Mouse (Mus musculus) neural tube, embryonic 10.5 days (tissue): ENCODE results near the gene Gpr3.

ENCODE experiments used
- DNase-seq: peaks from one replicate; pipeline ENCODE4 v3.0.0-alpha.2; 2017; ENCODE audit warnings: low spot score; ENCODE audit errors: extremely low spot score

The Gpr3 gene

DNA sequence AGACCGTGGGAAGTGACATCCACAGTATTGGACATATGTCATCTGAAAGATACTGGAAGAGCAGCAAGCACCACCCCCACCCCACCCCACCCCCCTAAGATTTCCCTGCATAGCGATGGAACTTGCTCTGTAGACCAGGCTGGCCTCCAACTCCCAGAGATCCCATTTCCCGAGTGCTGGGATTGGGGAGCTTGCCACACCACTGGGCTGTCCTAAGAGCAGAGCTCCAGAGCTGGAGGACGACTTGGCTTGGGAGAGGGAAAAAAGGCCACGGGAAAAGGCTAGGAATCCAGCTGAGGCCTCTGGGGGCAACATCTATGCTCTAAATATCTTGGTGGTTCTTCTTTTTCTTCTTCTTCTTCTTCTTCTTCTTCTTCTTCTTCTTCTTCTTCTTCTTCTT is 22.4 kb upstream of the Gpr3 start:
- no peak for DNase-seq

DNA sequence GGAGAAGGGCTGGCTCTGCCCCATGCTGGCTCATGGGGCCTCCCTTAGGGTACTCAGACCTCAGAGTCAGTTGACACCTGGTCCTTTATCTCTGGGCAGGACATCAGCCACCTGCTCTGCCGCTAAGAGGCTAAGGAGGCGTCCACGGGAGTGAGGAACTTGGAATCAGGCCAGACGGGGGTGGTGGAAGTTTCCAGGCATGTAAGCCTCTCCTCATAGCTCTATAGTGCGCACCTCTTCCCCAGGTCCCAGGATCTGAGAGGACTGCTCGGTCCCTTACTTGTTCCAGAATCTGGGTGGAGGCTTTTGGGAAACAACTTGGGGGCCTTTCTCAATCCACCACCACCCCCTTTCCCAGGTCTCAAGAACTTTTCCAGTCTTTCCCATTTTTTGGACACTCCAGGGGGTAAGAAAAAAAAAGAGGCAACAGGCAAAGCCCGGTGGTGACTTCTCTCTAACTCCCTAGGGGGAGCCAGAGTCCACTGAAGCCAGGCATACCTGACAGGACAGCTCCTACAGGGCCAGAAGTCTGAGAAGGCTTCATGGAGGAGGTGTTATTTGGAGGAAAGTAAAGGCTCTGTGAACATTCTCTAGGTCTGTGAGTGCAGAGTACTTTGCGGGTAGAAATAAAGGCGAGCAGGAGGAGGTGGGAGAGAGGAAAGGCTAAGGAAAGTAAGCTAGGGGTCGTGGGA is 21.1 kb upstream of the Gpr3 start:
- DNase-seq = no peak

DNA sequence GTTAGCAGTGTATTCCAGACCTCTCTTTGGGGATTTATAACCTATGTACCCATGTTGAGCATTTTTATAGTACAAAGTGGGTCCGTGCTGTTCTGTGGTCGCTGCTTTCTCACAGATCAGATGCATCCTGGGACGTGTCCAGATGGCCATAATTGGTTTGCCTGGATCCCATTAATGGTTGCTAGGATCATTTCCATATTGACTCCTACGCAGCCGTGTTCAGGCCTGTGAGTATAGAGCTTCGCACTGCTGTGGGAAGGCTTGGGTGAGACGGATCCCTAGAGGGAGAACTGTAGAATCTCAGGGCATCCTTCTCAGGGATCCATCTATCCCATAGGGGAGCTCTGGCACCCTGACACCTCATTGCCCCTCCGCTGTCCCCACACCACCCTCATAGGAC is 17.2 kb upstream of the Gpr3 start:
- DNase-seq = no peak

DNA sequence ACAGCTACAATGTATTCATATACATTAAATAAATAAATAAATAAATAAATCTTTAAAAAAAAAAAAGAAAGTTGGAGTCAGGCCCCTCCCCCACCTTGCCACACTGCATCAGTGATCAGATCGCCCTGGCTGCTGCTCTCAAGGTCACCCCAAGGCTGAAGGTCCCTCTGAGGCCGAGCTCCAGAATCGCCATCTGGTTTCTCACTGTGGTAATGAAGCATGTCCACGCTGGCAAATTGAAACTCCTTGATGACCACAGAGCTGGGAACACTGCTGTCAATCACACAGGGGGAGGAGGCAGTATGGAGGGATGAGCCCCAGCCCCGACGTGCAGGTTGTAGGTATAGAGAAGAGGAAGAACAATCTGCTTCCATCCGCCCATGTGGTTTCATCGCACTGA is 15.3 kb upstream of the Gpr3 start:
- no peak for DNase-seq

DNA sequence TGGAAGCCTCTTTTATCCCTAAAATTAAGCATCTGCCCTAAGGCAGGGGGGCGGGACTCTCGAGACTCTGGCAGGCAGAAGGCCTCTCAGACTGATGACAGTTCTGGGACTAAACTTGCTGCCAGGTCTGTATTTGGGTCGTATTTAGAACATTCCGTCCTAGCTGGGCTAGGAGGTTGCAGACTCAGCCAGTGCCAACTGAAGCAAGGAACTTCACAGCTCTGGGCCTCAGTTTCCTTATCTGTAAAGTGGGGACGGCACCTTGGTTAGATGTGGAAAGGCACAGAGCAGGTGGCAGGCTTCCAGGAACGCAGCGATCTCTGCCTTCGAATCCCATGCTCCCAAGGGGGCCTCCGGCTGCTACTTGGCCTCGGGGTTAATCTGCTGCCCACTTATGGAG is 13.7 kb upstream of the Gpr3 start:
- DNase-seq = no peak

DNA sequence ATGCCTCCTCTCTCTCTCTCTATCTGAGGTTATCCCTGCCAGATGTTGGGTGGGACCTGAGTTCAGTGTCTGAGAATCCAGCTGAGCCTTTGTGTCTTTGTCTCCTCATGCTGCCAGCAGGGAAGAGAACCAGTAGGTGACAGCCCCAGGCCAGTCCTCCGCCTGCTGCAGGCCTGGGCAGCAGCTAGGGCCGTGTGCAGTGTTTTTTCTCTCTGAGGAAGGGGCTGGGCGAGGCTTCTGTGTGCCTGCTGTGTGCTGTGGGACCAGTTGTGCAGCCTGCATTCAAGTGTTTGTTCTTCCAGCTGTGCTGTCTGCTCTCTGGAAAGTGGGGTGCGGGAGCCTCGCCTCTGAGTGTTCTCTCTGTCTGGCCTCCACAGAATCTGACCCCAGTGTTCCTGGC is 11.5 kb upstream of the Gpr3 start:
- no peak for DNase-seq

DNA sequence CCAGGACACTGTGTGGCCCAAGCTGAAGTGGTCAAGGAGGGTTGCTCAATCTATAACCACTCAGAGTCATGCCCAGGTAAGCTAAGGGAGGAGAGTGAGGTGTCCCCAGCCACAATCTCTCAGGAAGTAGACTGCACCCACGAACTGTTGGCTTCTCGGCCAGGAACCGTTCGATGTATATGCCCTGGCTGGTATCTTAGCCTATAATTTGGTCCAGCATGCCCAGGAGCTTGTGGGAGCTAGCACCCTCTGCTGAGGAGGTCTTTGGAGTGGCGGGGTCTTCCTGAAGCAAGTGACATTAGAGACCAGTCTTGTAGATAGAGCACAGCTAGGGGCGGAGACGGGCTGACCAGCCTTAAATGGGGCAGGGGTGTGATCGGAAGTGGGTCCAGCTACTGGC is 9.4 kb upstream of the Gpr3 start:
- DNase-seq = no peak

DNA sequence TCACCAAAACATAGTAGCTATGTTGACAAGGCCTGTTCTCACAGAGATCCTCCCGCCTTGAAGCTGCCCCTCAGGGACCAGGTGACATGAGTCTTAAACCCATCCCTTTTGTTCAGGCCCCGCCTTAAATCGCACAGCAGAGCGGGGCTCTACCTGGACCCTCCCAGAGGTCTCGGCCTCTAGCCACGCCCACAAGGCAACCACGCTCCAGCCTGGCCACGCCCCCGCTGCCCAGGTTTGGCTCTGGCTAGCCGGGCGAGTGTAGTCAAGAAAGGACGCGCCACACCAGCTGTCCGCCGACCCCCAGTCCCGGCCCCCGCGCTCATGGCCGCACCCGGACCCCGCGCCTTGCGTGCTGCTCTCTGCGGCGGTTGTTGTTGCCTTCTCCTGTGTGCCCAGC is 8.3 kb upstream of the Gpr3 start:
- no peak for DNase-seq

DNA sequence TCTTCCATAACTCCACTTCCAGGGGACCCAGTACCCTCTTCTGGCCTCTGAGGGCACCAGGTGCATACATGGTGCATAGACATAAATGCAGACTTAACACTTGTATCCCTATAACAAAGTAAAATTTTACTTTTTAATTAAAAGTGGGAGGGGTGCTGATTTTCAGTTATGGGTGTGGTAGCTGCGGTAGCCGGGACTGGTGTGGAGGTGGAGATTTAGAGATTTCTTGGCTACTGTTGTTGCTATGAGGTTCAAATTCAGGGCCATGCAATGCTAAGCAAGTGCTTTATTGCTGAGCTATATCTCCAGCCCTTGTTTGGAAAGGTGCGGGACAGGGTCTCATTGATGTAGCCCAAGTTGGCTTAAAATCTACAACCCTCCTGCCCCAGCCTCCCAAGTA is 6.4 kb upstream of the Gpr3 start:
- DNase-seq = no peak

DNA sequence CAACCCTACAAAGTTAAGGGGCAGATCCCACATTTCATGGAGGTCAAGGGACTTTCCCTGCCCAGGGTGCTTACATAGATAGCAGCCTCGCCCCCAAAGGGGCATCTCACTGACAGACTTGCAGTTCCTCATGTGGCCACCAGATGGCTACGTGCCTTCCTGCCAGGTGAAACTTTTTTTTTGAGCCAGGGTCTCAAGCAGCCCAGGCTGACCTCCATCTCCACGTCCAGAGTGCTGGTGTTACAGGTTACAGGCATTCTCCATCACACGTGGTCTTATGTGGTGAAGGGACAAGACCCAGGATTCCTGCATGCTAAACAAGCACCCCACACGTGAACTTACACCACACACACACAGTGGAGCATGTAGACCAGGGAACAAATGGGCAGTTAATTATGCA is 5.3 kb upstream of the Gpr3 start:
- peak; percentile 77 for DNase-seq

DNA sequence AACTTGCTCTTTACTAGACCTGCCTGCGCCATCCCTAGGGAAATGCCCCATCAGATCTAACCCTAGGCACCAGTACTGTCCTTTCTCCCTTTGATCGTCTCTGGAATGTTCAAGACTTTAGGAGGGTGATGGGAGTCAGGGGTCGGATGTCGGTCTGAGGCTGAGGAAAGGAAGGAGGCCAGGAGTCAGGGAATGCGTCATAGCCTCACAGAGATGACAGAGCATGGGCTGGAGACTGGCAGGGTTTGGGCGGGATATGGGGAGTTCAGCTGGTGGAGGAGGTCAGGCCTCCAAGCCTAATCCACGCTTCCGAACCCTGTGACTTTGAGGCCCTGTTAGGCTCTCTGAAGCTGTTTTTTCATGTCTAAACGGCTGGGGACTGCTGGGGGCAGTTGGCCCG is 1.3 kb upstream of the Gpr3 start:
- no peak for DNase-seq

DNA sequence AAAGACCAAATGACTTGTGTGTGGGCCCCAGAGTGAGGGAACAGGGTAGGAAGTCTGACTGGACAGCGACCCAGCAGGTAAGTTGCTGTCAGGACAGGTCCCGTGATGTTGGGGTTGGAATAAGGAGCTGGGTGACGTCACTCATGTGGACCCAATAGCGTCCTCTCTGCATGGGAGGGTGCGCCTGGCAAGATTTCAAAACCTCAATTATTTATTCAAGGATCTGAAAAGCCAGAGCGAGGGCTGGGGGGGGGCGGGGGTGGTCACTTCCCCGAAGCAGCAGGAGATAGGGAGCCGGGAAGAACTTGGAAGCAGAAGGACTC is 893 bp upstream of the Gpr3 start:
- no peak for DNase-seq

DNA sequence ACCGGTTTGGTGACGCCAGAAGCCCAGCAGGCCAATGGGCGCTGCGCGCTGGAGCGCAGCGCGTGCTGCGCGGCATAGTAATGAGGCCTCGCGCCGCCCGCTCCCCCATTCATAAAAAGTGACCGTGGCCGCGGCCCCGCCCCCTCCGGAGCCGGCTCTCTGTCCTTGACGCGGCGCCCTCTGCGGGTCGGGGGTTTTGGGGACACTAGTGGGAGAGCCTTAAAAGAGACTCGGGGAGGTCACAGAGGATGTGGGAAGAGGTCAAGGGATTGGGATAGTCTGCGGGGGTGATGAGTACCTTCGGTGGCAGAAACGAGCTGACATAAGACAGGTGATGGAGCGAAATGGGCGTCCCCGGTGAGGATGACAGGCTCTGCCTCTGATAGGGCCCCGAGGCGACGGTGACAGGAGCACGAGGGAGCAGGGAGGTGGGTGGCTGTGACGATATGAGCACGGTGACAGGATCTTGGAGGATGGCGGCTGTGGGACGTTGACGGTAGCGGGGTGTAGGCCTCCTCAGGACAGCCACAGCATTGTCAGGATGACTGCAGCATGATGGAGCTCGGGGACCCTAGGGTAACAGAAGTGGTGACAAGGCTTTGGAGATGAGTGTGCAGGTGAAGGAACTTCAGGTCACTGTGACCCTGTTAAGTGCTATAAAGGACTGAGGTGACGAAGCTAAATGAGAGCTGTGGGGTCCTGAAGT is 379 bp upstream of the Gpr3 start:
- DNase-seq = peak; percentile 84

DNA sequence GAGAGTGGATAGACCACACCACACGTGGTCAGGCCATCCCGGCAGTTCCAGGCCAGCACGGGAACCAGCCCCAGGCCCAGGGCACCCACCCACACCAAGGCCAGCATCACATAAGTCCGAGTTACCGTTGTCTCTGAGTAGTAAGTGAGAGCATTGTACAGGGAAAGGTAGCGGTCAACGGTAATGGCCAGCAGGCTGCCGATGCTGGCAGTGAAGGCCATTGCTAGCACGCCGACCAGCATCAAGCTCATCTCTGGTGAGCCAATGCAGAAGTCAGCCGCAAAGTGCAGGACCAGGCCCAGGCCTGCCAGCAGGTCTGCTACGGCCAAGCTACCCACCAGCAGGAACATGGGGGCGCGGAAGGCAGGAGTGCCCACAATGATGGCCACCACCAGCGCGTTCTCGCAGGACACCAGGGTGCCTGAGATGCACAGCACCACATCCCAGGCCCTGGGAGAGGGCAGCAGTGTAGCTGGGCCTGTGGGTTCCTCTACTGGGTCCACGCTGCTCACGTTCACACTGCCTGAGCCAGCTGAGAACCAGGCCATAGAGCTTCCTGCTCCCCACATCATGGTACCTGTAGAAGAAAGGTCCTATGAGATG is 1.4 kb downstream of the Gpr3 start:
- no peak for DNase-seq

DNA sequence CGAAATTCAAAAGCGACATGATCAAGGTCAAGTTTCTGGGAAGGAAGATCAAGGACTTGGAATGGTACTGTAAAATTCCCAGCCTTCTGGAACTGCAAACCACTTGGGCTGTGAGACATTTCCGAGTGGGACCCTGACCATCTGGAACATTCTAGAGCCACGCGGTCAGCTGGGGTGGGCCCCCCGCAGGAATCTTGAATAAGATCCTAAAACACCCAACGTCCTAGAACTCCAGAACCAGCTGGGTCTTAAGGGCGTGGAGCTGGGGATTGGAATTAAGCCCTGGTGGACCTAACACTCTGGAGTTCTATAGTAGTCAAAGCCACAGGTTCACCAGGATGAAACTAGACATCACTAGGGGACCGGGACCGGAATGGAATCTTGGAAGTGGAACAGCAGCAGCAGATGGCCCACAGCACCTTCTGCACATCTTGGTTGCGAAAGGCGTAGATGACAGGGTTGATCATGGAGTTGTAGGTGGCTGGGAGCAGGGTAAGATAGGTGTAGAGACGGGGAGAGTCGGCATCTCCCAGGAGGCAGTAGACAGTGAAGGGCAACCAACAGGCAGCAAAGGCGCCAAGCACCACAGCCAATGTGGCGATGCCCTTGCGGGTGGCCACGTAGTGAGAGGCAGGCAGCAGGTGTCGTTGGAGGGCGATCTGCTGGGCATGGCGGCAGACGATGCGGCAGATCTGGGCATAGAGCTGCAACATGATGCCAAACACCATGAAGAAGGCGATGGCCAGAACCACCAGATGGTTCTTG is 2.1 kb downstream of the Gpr3 start:
- DNase-seq = no peak

DNA sequence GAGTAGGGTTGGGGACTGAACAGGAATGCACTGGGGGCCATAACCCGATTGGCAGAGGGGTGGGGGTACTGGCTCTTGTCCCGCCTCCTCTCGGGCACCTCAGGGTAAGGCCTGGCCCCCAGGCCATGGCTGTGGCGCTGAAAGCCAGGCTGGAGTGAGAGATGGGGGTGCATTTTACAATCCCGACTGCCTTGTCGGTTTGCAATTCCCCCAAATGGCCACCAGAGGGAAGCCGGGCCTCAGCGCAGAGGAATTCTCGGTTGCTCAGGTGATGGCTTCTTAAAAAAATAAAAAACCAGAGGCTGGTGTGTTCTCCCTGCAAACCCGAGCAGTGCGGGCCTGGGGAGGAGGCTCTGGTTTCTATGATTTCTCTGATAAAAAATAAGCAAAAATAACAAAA is 3.0 kb downstream of the Gpr3 start:
- peak; percentile 57 for DNase-seq

DNA sequence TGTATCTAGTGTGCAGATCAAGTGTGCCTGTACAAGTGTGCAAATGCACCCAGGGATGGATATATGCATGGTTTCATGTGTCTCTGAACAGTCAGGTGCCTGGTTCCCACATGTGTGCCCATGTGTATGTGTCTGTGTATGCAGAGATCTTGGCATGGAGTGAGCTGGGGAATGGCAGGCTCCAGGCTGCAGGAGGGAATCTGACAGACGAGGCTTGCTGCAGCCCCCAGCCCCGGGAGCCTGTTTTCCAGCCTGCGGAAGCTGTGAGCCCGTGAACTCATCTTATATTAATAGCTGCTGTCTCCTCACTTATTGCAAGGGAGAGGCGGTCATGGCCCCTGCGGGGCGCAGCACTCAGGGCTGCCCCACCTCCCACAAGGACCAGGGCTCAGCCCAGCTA is 8.0 kb downstream of the Gpr3 start:
- no peak for DNase-seq

DNA sequence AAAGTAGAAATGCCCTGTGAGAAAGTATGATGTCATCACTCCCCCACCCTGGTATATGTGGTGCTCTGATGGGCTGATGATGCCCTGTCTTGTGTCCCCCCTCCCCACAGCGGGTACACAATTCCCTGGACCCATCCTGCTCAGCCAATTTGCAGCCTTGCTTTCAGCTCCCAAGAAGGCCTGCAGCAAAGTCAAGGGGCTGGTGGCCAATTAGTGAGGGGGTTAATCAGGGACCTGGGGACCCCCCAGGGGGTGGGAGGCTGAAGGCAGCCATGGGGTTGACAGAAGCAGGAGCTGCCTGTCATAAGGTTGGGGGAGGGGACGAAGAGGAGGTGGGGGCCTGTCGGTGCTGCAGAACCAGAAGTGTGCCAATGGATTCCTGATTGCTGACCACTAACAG is 8.7 kb downstream of the Gpr3 start:
- no peak for DNase-seq

DNA sequence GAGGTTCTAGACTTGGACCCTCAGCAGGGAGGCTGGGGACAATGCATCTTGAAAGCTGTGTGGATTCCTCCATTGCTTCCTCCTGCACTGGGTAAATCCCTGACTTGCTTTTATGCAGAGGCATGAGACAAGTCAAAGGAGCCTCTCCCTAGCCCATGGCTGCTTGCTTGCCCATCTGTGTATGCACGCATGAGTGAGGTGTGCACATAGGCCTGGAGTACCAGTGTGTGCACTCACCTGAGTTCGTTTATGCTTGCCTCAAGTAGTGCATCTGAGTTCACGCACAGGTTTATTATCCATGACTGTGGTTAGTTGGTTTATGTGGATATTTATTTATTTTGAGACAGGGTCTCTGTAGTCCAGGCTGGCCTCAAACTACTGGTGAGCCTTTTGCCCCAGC is 10.1 kb downstream of the Gpr3 start:
- no peak for DNase-seq

DNA sequence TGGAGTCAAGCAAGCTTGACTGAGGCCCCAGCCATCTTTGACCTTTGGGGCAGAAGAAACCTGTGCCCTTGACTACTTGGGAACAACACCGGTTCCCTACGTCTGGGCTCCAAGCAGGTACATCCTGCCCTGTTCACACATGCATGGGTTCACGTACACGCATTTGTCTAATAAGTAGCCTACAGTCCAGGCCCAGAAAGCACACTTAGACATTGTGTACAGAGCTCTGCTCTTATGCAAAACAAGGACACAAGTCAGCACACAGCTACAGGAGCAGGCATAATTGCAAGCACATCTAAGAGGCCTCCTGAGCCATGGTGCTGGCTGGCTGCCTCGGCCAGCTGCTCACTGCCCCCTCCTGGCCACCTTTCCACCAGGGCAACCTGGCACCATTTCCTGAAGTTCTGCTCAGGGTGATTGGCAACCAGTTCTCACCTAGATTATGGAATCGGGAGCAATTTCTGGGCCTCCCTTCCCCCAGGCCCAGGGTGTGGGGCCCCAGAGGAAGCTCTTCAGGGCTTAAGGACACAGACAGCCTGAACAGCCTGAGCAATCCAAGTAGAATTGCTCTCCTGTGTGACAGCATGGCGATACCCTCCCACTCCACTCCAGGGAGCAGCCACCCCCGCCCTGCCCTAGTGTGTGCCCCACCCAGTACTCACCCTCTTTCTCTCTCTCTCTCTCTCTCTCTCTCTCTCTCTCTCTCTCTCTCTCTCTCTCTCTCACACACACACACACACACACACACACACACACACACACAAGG is 11.1 kb downstream of the Gpr3 start:
- DNase-seq = no peak

DNA sequence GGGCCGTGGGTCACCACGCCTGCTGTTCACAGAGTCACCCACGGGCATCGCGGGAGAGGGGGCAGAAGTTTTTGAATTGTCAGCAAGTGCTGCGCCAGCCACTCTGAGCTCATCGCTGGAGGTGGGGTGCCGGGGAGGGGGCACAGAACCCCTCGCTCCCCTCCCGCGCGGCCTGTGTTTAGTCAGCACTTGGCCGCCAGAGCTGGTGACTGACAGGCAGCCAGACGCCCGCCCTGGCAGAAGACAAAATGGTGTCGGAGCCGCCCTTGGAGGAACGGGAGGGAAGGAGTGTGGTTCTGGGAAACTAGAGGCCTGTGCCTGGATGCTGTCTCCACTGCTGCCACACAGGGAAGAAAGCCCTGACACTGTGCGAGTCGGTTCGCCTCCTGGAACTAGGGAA is 12.0 kb downstream of the Gpr3 start:
- DNase-seq = no peak

DNA sequence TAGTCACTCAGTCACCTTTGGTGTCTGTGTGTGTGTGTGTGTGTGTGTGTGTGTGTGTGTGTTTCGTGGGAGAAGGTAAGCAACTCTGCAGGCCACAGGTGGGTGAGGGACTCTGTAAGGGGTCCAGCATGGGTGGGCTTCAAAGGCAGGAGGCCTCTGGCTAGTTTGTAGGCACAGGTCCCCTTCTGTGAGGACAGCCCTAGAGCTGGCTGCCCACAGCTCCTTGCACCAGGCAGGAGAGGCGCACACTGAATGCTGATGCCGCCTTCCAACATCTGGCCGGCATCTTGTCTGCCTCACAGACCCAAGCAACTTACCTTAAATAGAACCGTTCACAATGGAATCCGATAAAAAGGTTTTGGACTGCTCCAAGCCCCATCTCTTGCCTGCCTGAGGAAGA is 12.6 kb downstream of the Gpr3 start:
- no peak for DNase-seq
